Mouse (Mus musculus) erythroblast, embryonic 14.5 days (primary cell): ENCODE results near the gene Dhx58.

Experiments
- GATA1 ChIP-seq: IDR thresholded peaks from 2 replicates; pipeline ENCODE4 v1.6.1; 2012; ENCODE audit warnings: low read length, inconsistent platforms, mixed read lengths
- TAL1 ChIP-seq: IDR thresholded peaks from 3 replicates; pipeline ENCODE4 v1.6.1; 2012; ENCODE audit warnings: low read length, inconsistent platforms, mixed read lengths

- TF ChIP-seq TAL1 (no peak), GATA1 (no peak)
Measured at GRCm38 (mm10) chr11:100671956-100672355, 32.1 kb downstream of the Dhx58 start.
